Mouse (Mus musculus) ES-Bruce4 (cell line): ENCODE measurements around the gene BC048562.

Experiments
- CTCF ChIP-seq: IDR thresholded peaks from one replicate; pipeline ENCODE4 v1.8.1; 2011; ENCODE audit warnings: low read depth, low read length
- POLR2A ChIP-seq: IDR thresholded peaks from one replicate; pipeline ENCODE4 v1.8.1; 2011; ENCODE audit warnings: low read length; ENCODE audit not compliant: insufficient read depth

- TF ChIP-seq POLR2A (no peak), CTCF (no peak)
Observed at GRCm38 (mm10) chr9:108431431-108432067, 4.7 kb upstream of the BC048562 start.
